Mouse (Mus musculus): Measurements from ENCODE around the gene Pde4d.

Pde4d gene

GRCm38 (mm10) chr13:109627265-109627664 is 1177.5 kb downstream of the Pde4d start:
- DNase-seq (ENCODE audit: low spot score), result no peak

GRCm38 (mm10) chr13:109628606-109629005 is 1178.9 kb downstream of the Pde4d start:
- no peak for DNase-seq (ENCODE audit: low spot score)

- no peak for DNase-seq (ENCODE audit: low spot score)
Observed at GRCm38 (mm10) chr13:109629216-109629615, 1179.5 kb downstream of the Pde4d start.

GRCm38 (mm10) chr13:109631399-109632026 is 1181.8 kb downstream of the Pde4d start:
- DNase-seq (ENCODE audit: low spot score), result peak; percentile 21

GRCm38 (mm10) chr13:109632387-109633036 is 1182.8 kb downstream of the Pde4d start:
- peak; percentile 72 for DNase-seq (ENCODE audit: low spot score)

GRCm38 (mm10) chr13:109633037-109633418 is 1183.3 kb downstream of the Pde4d start:
- DNase-seq (ENCODE audit: low spot score), result no peak

GRCm38 (mm10) chr13:109635901-109636520 is 1186.3 kb downstream of the Pde4d start:
- DNase-seq (ENCODE audit: low spot score), result peak; percentile 29

- no peak for DNase-seq (ENCODE audit: low spot score)
Observed at GRCm38 (mm10) chr13:109638273-109638672, 1188.5 kb downstream of the Pde4d start.

- DNase-seq (ENCODE audit: low spot score), result no peak
Observed at GRCm38 (mm10) chr13:109639286-109639685, 1189.5 kb downstream of the Pde4d start.

GRCm38 (mm10) chr13:109641562-109641961 is 1191.8 kb downstream of the Pde4d start:
- DNase-seq (ENCODE audit: low spot score), result no peak

GRCm38 (mm10) chr13:109643419-109643818 is 1193.7 kb downstream of the Pde4d start:
- DNase-seq (ENCODE audit: low spot score), result no peak

- no peak for DNase-seq (ENCODE audit: low spot score)
Observed at GRCm38 (mm10) chr13:109644086-109644485, 1194.3 kb downstream of the Pde4d start.

GRCm38 (mm10) chr13:109645284-109645909 is 1195.6 kb downstream of the Pde4d start:
- peak; percentile 46 for DNase-seq (ENCODE audit: low spot score)

- no peak for DNase-seq (ENCODE audit: low spot score)
Observed at GRCm38 (mm10) chr13:109645910-109646284, 1196.1 kb downstream of the Pde4d start.

- no peak for DNase-seq (ENCODE audit: low spot score)
Observed at GRCm38 (mm10) chr13:109646597-109647232, 1197.0 kb downstream of the Pde4d start.

GRCm38 (mm10) chr13:109647479-109648199 is 1197.9 kb downstream of the Pde4d start:
- DNase-seq (ENCODE audit: low spot score), result no peak

GRCm38 (mm10) chr13:109648311-109648710 is 1198.6 kb downstream of the Pde4d start:
- no peak for DNase-seq (ENCODE audit: low spot score)

- no peak for DNase-seq (ENCODE audit: low spot score)
Observed at GRCm38 (mm10) chr13:109651790-109652605, 1202.2 kb downstream of the Pde4d start.

- no peak for DNase-seq (ENCODE audit: low spot score)
Observed at GRCm38 (mm10) chr13:109652631-109653030, 1202.9 kb downstream of the Pde4d start.

GRCm38 (mm10) chr13:109655390-109655789 is 1205.6 kb downstream of the Pde4d start:
- no peak for DNase-seq (ENCODE audit: low spot score)

- no peak for DNase-seq (ENCODE audit: low spot score)
Observed at GRCm38 (mm10) chr13:109659103-109659502, 1209.4 kb downstream of the Pde4d start.
